Mouse (Mus musculus) limb, embryonic 12.5 days (tissue): ENCODE data around the gene Lcn10. TPM values are rescaled to one million over a fixed set of nuclear protein-coding genes. Genes with fewer than 3 reads are reported as not detected.

Experiments used
- ATAC-seq: fragments of 200-750 bp; cut with Nextera tagmentation; 2 replicates; pipeline ENCODE4 v1.8.0; 2017; ENCODE audit warnings: low read depth, moderate TSS enrichment; ENCODE audit not compliant: insufficient number of reproducible peaks, insufficient read depth, low FRiP score, low TSS enrichment
- H3K27ac ChIP-seq: fragments of 300-500 bp; sonication (generic); 2 replicates; pipeline ENCODE4 v1.5.1; 2016; ENCODE audit warnings: mild to moderate bottlenecking, moderate library complexity
- H3K27me3 ChIP-seq: fragments of 300-500 bp; sonication (generic); 2 replicates; pipeline ENCODE4 v1.6.1; 2016; ENCODE audit warnings: mild to moderate bottlenecking, moderate library complexity
- H3K36me3 ChIP-seq: fragments of 300-500 bp; sonication (generic); 2 replicates; pipeline ENCODE4 v1.6.1; 2016; ENCODE audit warnings: mild to moderate bottlenecking, moderate library complexity
- H3K4me1 ChIP-seq: fragments of 300-500 bp; sonication (generic); replicated peaks from 2 replicates; pipeline ENCODE4 v1.6.1; 2016
- H3K4me2 ChIP-seq: fragments of 300-500 bp; sonication (generic); 2 replicates; pipeline ENCODE4 v1.6.1; 2016; ENCODE audit warnings: mild to moderate bottlenecking, moderate library complexity
- H3K4me3 ChIP-seq: fragments of 300-500 bp; sonication (generic); replicated peaks from 2 replicates; pipeline ENCODE4 v1.5.1; 2016; ENCODE audit warnings: mild to moderate bottlenecking
- H3K9ac ChIP-seq: fragments of 300-500 bp; sonication (generic); replicated peaks from 2 replicates; pipeline ENCODE4 v1.6.1; 2016; ENCODE audit warnings: mild to moderate bottlenecking, moderate library complexity
- H3K9me3 ChIP-seq: fragments of 300-500 bp; sonication (generic); 2 replicates; pipeline ENCODE4 v1.6.1; 2016; ENCODE audit warnings: mild to moderate bottlenecking, moderate library complexity
- WGBS: fragments of 180-500 bp; shearing (Covaris S2); methylation state at CpG from one replicate; pipeline ENCODE4 v1.1.7; 2016; 5-methylcytosine and 5-hydroxymethylcytosine counted together
- polyA plus RNA-seq: library from polyadenylated mRNA; unstranded; fragments of >200 nt; fragmentation: Nextera tagmentation; extraction: Ambion mirVana; gene quantifications from 2 replicates; pipeline ENCODE4 v1.2.1, GENCODE M21; 2016

The Lcn10 gene
- polyA plus RNA-seq = not detected in 2 replicates

- no peak for ATAC-seq
- 76% methylated on average over 2 of the region's 2 CpGs for WGBS
- no peaks in the 10 kb centered on the region for H3K9me3 ChIP-seq
Measured at GRCm38 (mm10) chr2:25682426-25682825, at the start of gene Lcn10. Lcn10 (plus strand) TSS chr2:25682726.

GRCm38 (mm10) chr2:25633616-25634015 lies 48.9 kb upstream of the Lcn10 start:
- no peak for ATAC-seq
- Histone ChIP-seq H3K27me3 (no peaks in the 10 kb centered on the region), H3K27ac (no peak overlapping the region), H3K4me1 (no peaks in the 10 kb centered on the region), H3K36me3 (no peaks in the 10 kb centered on the region), H3K9ac (no peak overlapping the region), H3K4me3 (no peak overlapping the region), H3K4me2 (no peak overlapping the region), H3K9me3 (no peaks in the 10 kb centered on the region)
- WGBS = 76% methylated on average over 3 of the region's 3 CpGs

More at GRCm38 (mm10) chr2:25682426-25682825, at the start of gene Lcn10:
- no peak within 1 kb of the TSS for H3K4me2 ChIP-seq
- no peak within 1 kb of the TSS for H3K9ac ChIP-seq
- no peak within 1 kb of the TSS for H3K4me3 ChIP-seq
- H3K4me1 ChIP-seq = no peaks in the 10 kb centered on the region
- H3K36me3 ChIP-seq = no peaks in the 10 kb centered on the region
- peaks cover 3% of the 10 kb centered on the region; the same call in 1 of the 2 replicates for H3K27me3 ChIP-seq
- H3K27ac ChIP-seq = no peak within 1 kb of the TSS

- Histone ChIP-seq H3K9ac (no peak overlapping the region), H3K27me3 (no peaks in the 10 kb centered on the region), H3K36me3 (no peaks in the 10 kb centered on the region), H3K4me3 (no peak overlapping the region), H3K9me3 (no peaks in the 10 kb centered on the region), H3K27ac (no peak overlapping the region), H3K4me1 (no peaks in the 10 kb centered on the region), H3K4me2 (no peak overlapping the region)
- ATAC-seq = no peak
- WGBS = 45% methylated on average over 1 of the region's 1 CpGs
Measured at GRCm38 (mm10) chr2:25634046-25634445, 48.5 kb upstream of the Lcn10 start.

DNA sequence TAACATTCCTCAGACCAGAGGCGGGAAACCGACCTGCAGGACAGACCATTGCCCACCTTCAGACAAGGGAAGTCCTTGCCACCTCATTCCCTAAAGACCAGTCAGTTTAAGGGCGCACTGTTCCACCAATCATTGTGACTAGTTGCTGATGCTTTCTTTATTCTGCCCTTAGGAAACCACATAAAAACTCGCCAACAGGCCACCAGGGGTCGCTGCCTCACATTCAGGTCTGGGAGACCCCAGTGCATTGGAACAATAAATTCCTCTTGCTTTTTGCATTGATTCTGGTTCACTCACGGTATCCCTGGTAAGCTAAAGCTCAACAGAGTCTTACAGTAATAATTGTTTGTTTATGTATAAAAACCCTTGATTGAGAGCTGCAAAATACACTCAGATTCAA lies 42.6 kb upstream of the Lcn10 start:
- Histone ChIP-seq H3K27ac (no peak overlapping the region), H3K4me3 (no peak overlapping the region), H3K9me3 (no peaks in the 10 kb centered on the region), H3K4me1 (no peaks in the 10 kb centered on the region), H3K27me3 (no peaks in the 10 kb centered on the region; the same call in 1 of the 2 replicates), H3K9ac (no peak overlapping the region), H3K36me3 (no peaks in the 10 kb centered on the region), H3K4me2 (no peak overlapping the region)
- 21% methylated on average over 6 of the region's 6 CpGs for WGBS
- ATAC-seq = no peak

DNA sequence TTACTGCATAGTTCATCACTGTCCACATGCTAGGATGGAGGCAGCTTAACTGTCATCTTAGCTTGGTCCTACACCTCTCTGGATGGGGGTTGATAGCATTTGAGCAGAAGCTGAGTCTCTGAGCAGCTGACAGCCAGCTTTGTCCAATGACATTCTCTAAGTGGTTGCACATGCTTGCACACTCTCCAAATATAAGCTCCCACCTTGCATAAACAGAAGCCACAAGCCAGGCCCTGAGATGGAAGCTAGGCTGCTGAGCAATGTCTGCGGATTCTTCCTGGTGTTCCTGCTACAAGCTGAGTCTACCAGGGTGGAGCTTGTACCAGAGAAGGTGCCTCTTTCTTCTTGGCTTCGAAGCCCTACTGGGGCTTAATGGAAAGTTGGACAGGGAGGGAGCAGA lies 29.6 kb upstream of the Lcn10 start, which contains the start of gene Lcn8:
Gene Lcn8, plus strand, starts transcription at position 219 of the 400 bp plus-strand sequence.
- Histone ChIP-seq H3K4me2 (no peak within 1 kb of the TSS), H3K9ac (no peak within 1 kb of the TSS), H3K9me3 (no peaks in the 10 kb centered on the region), H3K27me3 (peaks cover 6% of the 10 kb centered on the region; the same call in 1 of the 2 replicates), H3K27ac (no peak within 1 kb of the TSS), H3K36me3 (no peaks in the 10 kb centered on the region), H3K4me1 (no peaks in the 10 kb centered on the region), H3K4me3 (no peak within 1 kb of the TSS)
- ATAC-seq = no peak
- WGBS = 78% methylated on average over 2 of the region's 2 CpGs

- ATAC-seq = no peak
- Histone ChIP-seq H3K9ac (no peak overlapping the region), H3K27me3 (peaks cover 6% of the 10 kb centered on the region; the same call in 1 of the 2 replicates), H3K36me3 (no peaks in the 10 kb centered on the region), H3K4me3 (no peak overlapping the region), H3K27ac (no peak overlapping the region), H3K4me1 (no peaks in the 10 kb centered on the region), H3K4me2 (no peak overlapping the region), H3K9me3 (no peaks in the 10 kb centered on the region)
- 74% methylated on average over 1 of the region's 1 CpGs for WGBS
Measured at GRCm38 (mm10) chr2:25654502-25654901, 28.0 kb upstream of the Lcn10 start.

- Histone ChIP-seq H3K27ac (no peak overlapping the region), H3K4me1 (no peaks in the 10 kb centered on the region), H3K9me3 (no peaks in the 10 kb centered on the region), H3K27me3 (peaks cover 3% of the 10 kb centered on the region; the same call in 1 of the 2 replicates), H3K4me2 (no peak overlapping the region), H3K36me3 (no peaks in the 10 kb centered on the region), H3K4me3 (no peak overlapping the region), H3K9ac (no peak overlapping the region)
- 75% methylated on average over 4 of the region's 4 CpGs for WGBS
- no peak for ATAC-seq
Measured at GRCm38 (mm10) chr2:25656691-25657090, 25.8 kb upstream of the Lcn10 start.

DNA sequence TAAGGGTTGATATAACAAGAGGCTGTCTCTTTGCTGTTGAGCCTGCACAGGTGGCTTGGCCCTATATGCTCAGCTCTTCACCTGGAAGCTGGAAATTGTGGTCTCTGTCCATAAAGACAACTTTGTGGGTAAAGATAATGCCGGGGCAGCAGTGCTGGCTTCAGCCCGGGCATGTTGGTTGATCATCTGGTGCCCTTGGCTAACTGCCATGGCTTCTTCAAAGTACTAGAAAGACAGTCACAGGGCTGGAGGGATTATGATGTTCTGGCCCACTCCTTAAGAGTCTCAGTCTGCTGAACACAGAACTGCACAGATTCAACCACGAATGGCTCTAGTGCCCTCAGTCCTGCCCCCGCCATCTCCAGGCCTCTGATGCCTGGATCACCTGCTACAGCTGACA lies 25.3 kb upstream of the Lcn10 start:
- Histone ChIP-seq H3K9ac (no peak overlapping the region), H3K27me3 (peaks cover 3% of the 10 kb centered on the region; the same call in 1 of the 2 replicates), H3K36me3 (no peaks in the 10 kb centered on the region), H3K9me3 (no peaks in the 10 kb centered on the region), H3K4me1 (no peaks in the 10 kb centered on the region), H3K27ac (no peak overlapping the region), H3K4me2 (no peak overlapping the region), H3K4me3 (no peak overlapping the region)
- ATAC-seq = no peak
- whole genome bisulfite sequencing = 92% methylated on average over 4 of the region's 4 CpGs

GRCm38 (mm10) chr2:25657652-25658051 lies 24.9 kb upstream of the Lcn10 start, which contains the start of gene Lcn5:
Lcn5 (plus strand) TSS chr2:25657952.
- no peak for ATAC-seq

GRCm38 (mm10) chr2:25660279-25660678 lies 22.2 kb upstream of the Lcn10 start:
- Histone ChIP-seq H3K4me1 (no peaks in the 10 kb centered on the region), H3K4me3 (no peak overlapping the region), H3K4me2 (no peak overlapping the region), H3K9me3 (no peaks in the 10 kb centered on the region), H3K27me3 (peaks cover 3% of the 10 kb centered on the region; the same call in 1 of the 2 replicates), H3K9ac (no peak overlapping the region), H3K36me3 (no peaks in the 10 kb centered on the region), H3K27ac (no peak overlapping the region)
- ATAC-seq = no peak
- WGBS = 91% methylated on average over 8 of the region's 8 CpGs

More at GRCm38 (mm10) chr2:25657652-25658051, 24.9 kb upstream of the Lcn10 start, which contains the start of gene Lcn5:
- H3K9ac ChIP-seq = no peak within 1 kb of the TSS
- H3K4me1 ChIP-seq = no peaks in the 10 kb centered on the region
- no peak within 1 kb of the TSS for H3K4me3 ChIP-seq
- H3K27ac ChIP-seq = no peak within 1 kb of the TSS
- no peak within 1 kb of the TSS for H3K4me2 ChIP-seq
- H3K9me3 ChIP-seq = no peaks in the 10 kb centered on the region
- no peaks in the 10 kb centered on the region for H3K36me3 ChIP-seq
- H3K27me3 ChIP-seq = peaks cover 3% of the 10 kb centered on the region; the same call in 1 of the 2 replicates

DNA sequence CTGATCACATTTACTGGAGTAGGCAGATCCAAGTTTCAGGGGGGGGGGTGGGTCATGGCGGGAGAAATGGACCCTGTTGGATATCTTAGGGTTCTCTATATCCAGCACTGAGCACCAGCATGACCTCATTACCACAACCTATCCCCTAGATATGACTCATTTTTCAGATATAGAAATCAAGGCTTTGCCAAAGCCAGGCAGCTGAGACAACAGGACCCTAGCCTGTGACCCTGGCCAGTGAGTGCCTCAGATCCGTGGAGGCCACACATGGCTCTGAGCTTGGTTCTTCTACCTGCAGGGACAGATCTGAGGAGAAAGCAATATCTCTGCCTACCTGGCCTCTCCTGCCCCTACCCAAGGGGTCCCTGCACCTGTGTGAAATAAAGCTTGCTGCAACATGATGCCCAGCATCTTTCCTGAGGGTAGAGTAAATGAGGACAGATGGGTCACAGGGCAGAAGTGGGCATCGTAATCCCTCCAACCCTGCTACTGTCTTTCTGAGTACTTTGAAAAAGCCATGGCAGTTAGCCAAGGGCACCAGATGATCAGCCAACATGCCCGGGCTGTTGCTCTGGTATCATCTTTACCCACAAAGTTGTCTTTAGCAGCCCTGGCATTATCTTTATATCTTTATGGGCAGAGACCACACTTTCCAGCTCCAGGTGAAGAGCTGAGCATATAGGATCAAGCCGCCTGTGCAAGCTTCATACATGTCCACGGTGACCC lies 21.1 kb upstream of the Lcn10 start:
- Histone ChIP-seq H3K4me2 (no peak overlapping the region), H3K36me3 (no peaks in the 10 kb centered on the region), H3K9me3 (no peaks in the 10 kb centered on the region), H3K27ac (no peak overlapping the region), H3K4me3 (no peak overlapping the region), H3K27me3 (no peaks in the 10 kb centered on the region), H3K4me1 (no peaks in the 10 kb centered on the region), H3K9ac (no peak overlapping the region)
- no peak for ATAC-seq
- WGBS = 80% methylated on average over 6 of the region's 6 CpGs
